Mouse (Mus musculus): ENCODE results near the gene Negr1. TPM values are rescaled to one million over a fixed set of nuclear protein-coding genes. Genes with fewer than 3 reads are reported as not detected.

Negr1 gene
- total RNA-seq, 2 experiments from 2014 or later = 1.2 to 1.7 TPM

DNA sequence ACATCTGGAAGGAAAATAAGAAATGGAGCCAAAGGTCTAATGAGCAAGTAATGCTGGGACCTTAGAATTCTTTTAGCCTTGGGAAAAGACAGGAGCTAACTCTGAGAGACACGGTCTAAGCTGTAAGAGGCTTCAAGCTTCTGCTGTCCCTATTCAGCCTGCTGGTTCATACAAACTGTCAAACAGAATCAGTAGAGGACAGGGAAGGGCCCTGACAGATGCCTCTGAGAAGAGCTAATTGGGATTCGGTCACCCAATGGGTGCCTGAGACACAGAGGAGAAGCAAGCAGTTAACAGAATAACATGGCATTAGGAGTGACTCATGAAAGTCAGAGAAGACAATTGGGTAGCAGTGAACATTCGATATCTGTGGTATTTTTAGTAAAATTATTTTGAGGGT lies 86.8 kb downstream of the Negr1 start:
- intact Hi-C loops (cut with DNase I; ENCODE audit: low total_unique reads) = no loop called here
- no peak for DNase-seq

- intact Hi-C loops (cut with DNase I; ENCODE audit: low total_unique reads) = no loop called here
- DNase-seq = no peak
These were observed 101.0 kb downstream of the Negr1 start for GRCm38 (mm10) chr3:156662553-156662952.

DNA sequence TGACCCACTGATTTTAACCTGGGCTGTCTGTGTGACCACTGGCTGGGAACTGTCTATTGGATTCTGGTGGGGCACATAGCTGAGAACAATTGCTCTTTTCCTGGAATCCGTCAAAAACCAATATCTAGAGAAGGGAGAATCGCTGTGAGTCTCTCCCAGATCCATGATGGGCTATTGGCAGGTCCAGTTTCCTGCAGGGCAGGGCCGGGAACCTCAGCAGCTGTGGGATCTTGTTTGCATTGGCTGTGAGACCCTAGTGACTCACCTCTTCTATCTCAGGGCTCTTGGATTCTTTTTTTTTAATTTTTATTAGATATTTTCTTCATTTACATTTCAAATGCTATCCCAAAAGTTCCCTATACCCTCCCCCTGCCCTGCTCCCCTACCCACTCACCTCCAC lies 111.0 kb downstream of the Negr1 start:
- no peak for DNase-seq
- intact Hi-C loops (cut with DNase I; ENCODE audit: low total_unique reads) = no loop called here

GRCm38 (mm10) chr3:156690059-156690605 lies 128.5 kb downstream of the Negr1 start:
- intact Hi-C loops (cut with DNase I; ENCODE audit: low total_unique reads) = no loop called here
- no peak for DNase-seq

- intact Hi-C loops (cut with DNase I; ENCODE audit: low total_unique reads) = no loop called here
- DNase-seq = no peak
These were observed 137.1 kb downstream of the Negr1 start for GRCm38 (mm10) chr3:156698687-156699086.

DNA sequence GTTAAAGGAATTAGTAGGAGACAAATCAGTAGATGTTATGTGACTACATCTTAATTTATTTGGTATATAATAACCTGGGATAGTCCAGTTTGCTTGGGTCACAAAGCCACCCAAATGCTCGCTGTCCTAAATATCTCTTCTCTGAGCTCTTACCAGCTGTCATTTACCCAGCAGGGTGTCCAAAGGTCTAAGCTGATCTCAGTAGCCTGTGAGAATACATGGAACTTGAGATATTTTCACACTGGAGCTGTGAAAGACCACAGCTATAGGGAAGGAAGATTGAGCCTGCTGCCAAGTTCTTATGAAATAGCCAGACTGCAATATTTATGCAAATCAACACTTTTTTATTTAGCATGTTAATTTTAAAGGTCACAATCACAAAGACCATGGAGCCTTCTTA lies 141.6 kb downstream of the Negr1 start:
- intact Hi-C loops (cut with DNase I; ENCODE audit: low total_unique reads) = no loop called here
- DNase-seq = no peak

DNA sequence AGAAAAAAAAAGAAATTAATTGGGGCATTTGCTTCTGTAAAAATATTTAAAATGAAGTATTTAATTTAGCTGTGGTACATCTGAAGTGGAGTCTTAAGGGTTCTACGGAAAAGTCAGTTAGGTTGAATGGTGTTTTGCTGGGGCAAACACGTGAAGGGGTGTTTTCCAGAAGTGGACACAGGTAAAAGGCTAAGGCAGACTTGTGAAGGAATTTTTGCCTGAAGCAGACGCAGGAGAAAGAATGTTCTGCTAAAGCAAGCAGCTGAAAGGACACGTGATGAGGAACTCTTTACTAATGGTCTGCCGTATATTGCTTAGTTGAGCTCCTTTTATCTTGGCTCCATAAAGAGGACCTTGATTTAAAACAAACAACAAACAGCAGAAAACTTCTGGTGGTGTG lies 148.6 kb downstream of the Negr1 start:
- no peak for DNase-seq
- intact Hi-C loops (cut with DNase I; ENCODE audit: low total_unique reads) = no loop called here

- DNase-seq = no peak
- intact Hi-C loops (cut with DNase I; ENCODE audit: low total_unique reads) = no loop called here
These were observed 149.1 kb downstream of the Negr1 start for GRCm38 (mm10) chr3:156710693-156711092.

- intact Hi-C loops (cut with DNase I; ENCODE audit: low total_unique reads) = no loop called here
- no peak for DNase-seq
These were observed 174.7 kb downstream of the Negr1 start for GRCm38 (mm10) chr3:156736335-156736734.

GRCm38 (mm10) chr3:156739529-156739928 lies 177.9 kb downstream of the Negr1 start:
- no peak for DNase-seq
- intact Hi-C loops (cut with DNase I; ENCODE audit: low total_unique reads) = no loop called here

- intact Hi-C loops (cut with DNase I; ENCODE audit: low total_unique reads) = no loop called here
These were observed 181.7 kb downstream of the Negr1 start for GRCm38 (mm10) chr3:156743266-156743665.

DNA sequence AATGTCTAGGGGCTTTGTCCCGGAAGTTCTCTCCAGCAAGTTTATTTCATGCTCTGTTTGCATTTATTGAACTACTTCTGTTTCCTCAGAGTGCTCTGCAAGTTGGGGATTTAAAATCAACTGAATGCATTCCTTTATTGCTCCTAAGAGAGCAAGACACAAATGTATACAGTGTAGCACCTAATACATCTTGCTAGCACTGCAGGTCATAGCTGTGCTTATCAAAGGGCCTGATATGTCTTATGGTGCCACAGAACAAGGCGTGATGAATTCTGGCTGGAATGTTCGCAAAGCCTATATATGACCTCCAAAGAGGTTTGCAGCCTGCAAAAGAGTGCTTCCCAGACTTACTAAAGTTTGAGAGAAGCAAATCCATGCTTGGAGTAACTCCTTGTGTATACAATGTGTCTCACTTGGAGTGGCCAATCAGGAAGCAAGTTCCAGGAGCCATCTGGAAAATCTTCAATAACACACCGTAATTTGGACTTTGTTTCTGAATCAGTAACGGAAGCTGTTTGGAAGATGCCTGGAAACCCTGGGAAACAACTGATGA lies 183.7 kb downstream of the Negr1 start:
- intact Hi-C loops (cut with DNase I; ENCODE audit: low total_unique reads) = no loop called here
- no peak for DNase-seq

More at GRCm38 (mm10) chr3:156743266-156743665, 181.7 kb downstream of the Negr1 start:
- no peak for DNase-seq

DNA sequence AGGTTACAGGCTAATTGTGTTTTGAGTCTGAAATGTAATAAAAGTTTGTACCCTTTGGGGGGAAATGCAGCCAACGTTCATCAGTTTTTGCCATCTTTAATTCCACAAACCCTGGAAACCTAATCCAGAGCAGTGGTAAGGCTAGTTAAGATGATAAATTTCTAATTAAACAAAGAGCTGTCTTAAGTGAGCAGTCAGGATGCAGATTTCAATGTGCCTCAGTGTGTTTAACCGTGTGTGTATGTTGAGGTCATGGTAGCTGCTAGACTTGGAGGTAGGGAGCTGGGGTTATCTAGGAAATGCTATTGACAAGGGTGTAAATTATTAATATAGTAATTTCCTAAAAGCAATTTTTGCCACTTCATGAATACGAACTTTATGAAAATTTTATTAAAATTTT lies 185.9 kb downstream of the Negr1 start:
- no peak for DNase-seq
- intact Hi-C loops (cut with DNase I; ENCODE audit: low total_unique reads) = no loop called here

GRCm38 (mm10) chr3:156753780-156754373 lies 192.3 kb downstream of the Negr1 start:
- intact Hi-C loops (cut with DNase I; ENCODE audit: low total_unique reads) = no loop called here
- DNase-seq = no peak

DNA sequence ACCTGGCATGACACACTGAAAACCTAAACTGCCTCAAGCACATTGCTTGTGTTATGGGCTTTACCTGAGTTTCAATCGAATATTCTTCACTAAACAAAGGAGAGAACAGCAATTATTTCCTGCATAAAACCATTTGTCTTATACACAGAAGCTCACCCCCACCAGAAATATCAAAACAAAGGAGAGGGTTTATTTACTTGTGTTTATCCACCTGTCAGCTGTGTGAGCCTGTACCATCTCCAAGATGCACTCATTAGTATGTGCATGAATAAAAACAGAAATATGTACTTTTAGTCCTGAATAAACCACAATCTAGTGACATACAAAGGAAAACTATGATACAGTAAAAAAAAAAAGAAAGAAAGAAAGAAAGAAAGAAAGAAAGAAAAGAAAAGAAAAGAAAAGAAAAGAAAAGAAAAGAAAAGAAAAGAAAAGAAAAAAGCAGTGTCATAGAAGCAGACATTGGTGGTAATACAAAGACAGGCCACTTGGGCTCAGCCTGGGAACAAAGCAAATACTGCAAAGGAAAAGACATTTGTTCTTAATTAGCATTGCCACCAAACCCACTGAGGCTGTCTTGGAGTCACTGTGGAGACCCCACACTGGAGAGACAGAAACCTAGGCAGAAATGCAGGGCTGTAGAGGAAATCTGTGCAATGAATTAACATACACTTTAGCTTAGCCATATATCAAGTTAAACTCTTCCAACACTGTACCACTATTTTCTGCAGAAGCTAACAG lies 193.4 kb downstream of the Negr1 start:
- intact Hi-C loops (cut with DNase I; ENCODE audit: low total_unique reads) = no loop called here
- DNase-seq = no peak

GRCm38 (mm10) chr3:156765015-156765414 lies 203.4 kb downstream of the Negr1 start:
- no peak for DNase-seq
- intact Hi-C loops (cut with DNase I; ENCODE audit: low total_unique reads) = no loop called here

- intact Hi-C loops (cut with DNase I; ENCODE audit: low total_unique reads) = no loop called here
- DNase-seq = no peak
These were observed 204.7 kb downstream of the Negr1 start for GRCm38 (mm10) chr3:156766171-156766845.

DNA sequence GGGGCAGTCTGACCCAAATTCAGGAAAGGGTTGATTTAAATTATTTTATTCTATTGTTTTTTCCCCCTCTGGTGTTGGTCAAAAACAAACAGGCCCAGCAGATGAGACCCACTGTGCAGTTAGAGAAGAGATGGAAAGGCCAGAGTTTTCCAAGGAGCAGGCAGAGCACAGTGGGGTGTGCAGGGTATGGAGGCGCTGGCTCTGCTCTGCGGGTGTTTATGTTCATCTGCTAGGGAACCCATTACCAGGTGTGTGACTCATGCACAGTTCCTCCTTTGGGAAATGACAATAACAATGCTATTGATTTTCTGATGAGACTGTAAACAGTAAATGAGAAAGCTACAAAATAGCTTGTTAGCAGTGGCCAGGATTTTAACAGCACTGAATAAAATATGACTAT lies 210.0 kb downstream of the Negr1 start:
- no peak for DNase-seq
- intact Hi-C loops (cut with DNase I; ENCODE audit: low total_unique reads) = no loop called here

GRCm38 (mm10) chr3:156772057-156772456 lies 210.5 kb downstream of the Negr1 start:
- DNase-seq = no peak
- intact Hi-C loops (cut with DNase I; ENCODE audit: low total_unique reads) = no loop called here

DNA sequence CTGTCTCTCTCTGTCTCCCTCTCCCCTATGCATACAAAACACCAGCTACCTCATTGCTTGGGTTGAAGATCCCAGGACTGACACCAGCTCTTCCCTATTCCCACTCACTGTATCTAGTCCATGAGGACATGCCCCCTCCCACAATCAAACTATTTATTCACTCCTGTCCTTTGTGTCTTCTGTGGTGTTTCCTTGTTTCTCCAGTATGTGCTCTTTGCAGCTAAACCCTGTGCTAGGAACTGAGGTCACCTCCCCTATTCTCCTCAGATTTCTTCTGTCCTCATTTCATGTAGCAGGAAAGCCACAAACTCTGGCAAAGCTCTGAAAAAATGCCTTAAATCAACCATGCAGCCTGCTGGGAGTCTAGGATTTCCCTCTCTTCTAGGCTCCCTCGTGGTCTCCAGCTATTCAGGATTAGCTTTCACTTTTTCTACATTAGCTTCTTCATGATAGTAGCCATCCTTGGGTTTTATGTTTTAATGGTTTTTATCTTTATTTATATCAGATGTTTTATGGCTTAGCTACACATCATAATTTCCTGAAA lies 222.8 kb downstream of the Negr1 start:
- intact Hi-C loops (cut with DNase I; ENCODE audit: low total_unique reads) = no loop called here
- DNase-seq = no peak

Data from gastrocnemius, postnatal 14 days (tissue).